Mouse (Mus musculus) ES-CJ7 (cell line): ENCODE measurements around the gene Gm3047.
"Not testable (repeated sequence)": the region's sequence is repeated elsewhere in the genome, so short reads cannot be mapped to it uniquely, and the experiment has no call there.

Experiments used
- DNase-seq: peaks from one replicate; pipeline ENCODE4 v3.0.0; 2011; ENCODE audit warnings: low read depth, low spot score

The Gm3047 gene

DNA sequence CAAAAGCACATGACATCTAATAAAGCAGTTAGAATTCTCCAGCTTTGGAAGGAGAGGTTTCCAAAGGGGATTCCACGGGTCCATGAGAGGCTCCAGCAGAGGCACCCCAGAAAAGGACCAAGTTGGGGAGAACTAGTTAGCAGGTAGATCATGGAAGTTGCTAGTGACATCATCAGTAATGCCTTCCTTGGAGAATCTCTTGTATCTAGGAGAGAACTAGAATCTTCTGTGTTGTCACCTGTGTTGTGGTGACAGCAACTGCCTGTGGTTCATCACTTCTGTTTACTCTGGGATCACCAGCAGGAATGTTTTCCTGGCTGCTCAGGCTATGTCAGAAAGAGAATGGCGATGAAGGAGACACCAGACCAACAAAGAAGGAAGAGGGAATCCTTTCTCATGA, at the start of gene Gm3047:
Gene Gm3047 (plus strand): TSS at position 301 of the 400 bp plus-strand sequence.
- not testable (repeated sequence) for DNase-seq
